Mouse (Mus musculus) gastrocnemius, adult 18-20 months (tissue): ENCODE results near the gene Ercc6l. TPM values are rescaled to one million over a fixed set of nuclear protein-coding genes. Genes with fewer than 3 reads are reported as not detected.
"Not testable (repeated sequence)": the region's sequence is repeated elsewhere in the genome, so short reads cannot be mapped to it uniquely, and the experiment has no call there.

ENCODE experiments used
- DNase-seq: peaks from one replicate; pipeline ENCODE4 v3.0.0; 2021; ENCODE audit warnings: low spot score
- total RNA-seq, 2 experiments: library from RNA; stranded (reverse); gene quantifications; 2 replicates each; pipeline ENCODE4 v1.2.3; 2021

Ercc6l gene
- total RNA-seq, 2 experiments from 2014 or later, result 0.09 to 0.11 TPM

- DNase-seq, result no peak
Observed at GRCm38 (mm10) chrX:102115676-102116075, 41.2 kb downstream of the Ercc6l start.

- not testable (repeated sequence) for DNase-seq
Observed at GRCm38 (mm10) chrX:102109349-102109748, 47.5 kb downstream of the Ercc6l start.

- DNase-seq, result not testable (repeated sequence)
Observed at GRCm38 (mm10) chrX:102103830-102104229, 53.1 kb downstream of the Ercc6l start.

- no peak for DNase-seq
Observed at GRCm38 (mm10) chrX:102101886-102102285, 55.0 kb downstream of the Ercc6l start.

GRCm38 (mm10) chrX:102094381-102094904 is 62.4 kb downstream of the Ercc6l start:
- no peak for DNase-seq

Other genes starting within 250 kb of the Ercc6l start
- gene Rtl5, start 85.8 kb downstream of the Ercc6l start, total RNA-seq, result under 1 TPM; 0.50 to 0.55 TPM
- 10 to 100 TPM; 35.5 to 38.2 TPM for gene Pin4, start 37.6 kb downstream of the Ercc6l start, total RNA-seq
- gene Rps4x, start 32.3 kb upstream of the Ercc6l start, total RNA-seq, result 100 to 1,000 TPM; 453 to 571 TPM
- gene Cited1, start 95.1 kb upstream of the Ercc6l start, total RNA-seq, result under 1 TPM; 0.71 to 0.76 TPM